Mouse (Mus musculus) brain, adult 2 months (tissue): ENCODE results near the gene Krtap4-13.
"Not testable (repeated sequence)": the region's sequence is repeated elsewhere in the genome, so short reads cannot be mapped to it uniquely, and the experiment has no call there.

ENCODE experiments used
- DNase-seq: peaks from one replicate; pipeline ENCODE4 v3.0.0; 2011; ENCODE audit warnings: low read depth, low spot score

The Krtap4-13 gene

GRCm38 (mm10) chr11:99809792-99810191 is at the start of gene Krtap4-13:
Krtap4-13 (minus strand) TSS chr11:99809892.
- DNase-seq: not testable (repeated sequence)

- peak; percentile 12 for DNase-seq
Observed at GRCm38 (mm10) chr11:99858761-99859160, 49.1 kb upstream of the Krtap4-13 start.

GRCm38 (mm10) chr11:99857617-99858016 is 47.9 kb upstream of the Krtap4-13 start, which contains the start of gene Gm11568:
Gm11568 (plus strand) TSS chr11:99857917.
- DNase-seq: no peak

DNA sequence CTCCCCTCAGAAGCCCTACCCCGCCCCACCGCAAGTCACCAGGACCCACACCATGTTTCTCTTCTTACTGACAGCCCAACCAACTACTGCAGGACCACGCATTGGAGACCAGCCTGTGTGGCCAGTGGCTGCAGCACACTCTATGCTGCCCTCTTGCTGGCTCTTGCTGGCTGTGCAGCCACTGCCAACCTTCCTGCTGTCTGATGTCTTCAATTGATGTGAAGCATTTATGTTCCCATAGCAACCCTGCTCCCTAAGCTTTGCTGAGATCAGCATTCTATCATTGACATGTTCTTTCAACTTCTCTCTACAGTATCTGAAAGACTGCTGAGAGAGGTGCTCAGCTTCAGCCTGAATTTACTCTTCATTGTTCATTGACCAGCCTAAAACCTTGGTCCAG is 44.4 kb upstream of the Krtap4-13 start:
- peak; percentile 27 for DNase-seq

GRCm38 (mm10) chr11:99851508-99851907 is 41.8 kb upstream of the Krtap4-13 start, which contains the start of gene Krtap4-16:
Krtap4-16 (minus strand) TSS chr11:99851608.
- no peak for DNase-seq

- DNase-seq: no peak
Observed at GRCm38 (mm10) chr11:99846746-99847145, 37.1 kb upstream of the Krtap4-13 start.

- DNase-seq: no peak
Observed at GRCm38 (mm10) chr11:99842185-99842584, 32.5 kb upstream of the Krtap4-13 start.

DNA sequence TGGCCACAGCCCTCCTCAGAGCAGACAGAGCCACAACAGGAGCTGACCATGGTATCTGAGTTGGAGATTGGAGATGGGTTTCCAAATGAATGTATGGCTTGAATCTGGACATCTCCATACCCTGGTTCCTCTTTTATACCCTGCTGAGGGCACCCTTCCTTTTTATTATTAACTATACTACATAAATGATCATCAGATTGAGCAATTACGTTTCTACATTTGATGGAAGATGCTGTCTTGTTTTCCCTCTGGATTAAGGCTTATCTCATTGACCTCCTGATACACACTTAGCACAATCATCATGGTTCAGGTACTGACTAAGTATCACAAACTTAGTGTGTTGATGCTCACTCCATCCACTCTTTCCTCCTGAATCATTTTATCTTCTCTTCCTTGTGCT is 28.3 kb upstream of the Krtap4-13 start, which contains the start of gene 2300003K06Rik:
Gene 2300003K06Rik (minus strand): TSS at position 101 of the 400 bp plus-strand sequence.
- DNase-seq: no peak

- DNase-seq: not testable (repeated sequence)
Observed at GRCm38 (mm10) chr11:99815566-99815965, 5.9 kb upstream of the Krtap4-13 start, which contains the start of gene Gm11564. Gm11564 (minus strand) TSS chr11:99815666.

GRCm38 (mm10) chr11:99804346-99804745 is 5.3 kb downstream of the Krtap4-13 start, which contains the start of gene Gm11554:
Gm11554 (minus strand) TSS chr11:99804446.
- not testable (repeated sequence) for DNase-seq

DNA sequence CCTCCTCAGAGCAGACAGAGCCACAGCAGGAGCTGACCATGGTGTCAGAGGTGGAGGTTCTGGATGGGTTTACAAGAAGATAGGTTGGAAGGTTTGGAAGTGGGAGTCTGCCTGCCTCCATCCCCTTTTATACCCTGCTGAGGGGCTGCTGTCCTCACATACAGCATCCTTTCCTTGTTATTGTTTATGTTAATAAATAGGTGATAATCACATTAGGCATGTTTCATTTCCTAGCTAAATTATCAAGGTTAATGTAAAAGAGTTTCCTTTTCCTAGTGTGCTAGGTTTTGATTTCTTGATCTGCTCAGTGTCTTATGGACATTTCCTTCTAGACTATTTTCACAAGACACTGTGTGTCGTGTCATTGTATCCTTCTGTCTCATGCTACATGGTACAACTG is 10.9 kb downstream of the Krtap4-13 start, which contains the start of gene Gm11569:
Gene Gm11569 (minus strand): TSS at position 101 of the 400 bp plus-strand sequence.
- not testable (repeated sequence) for DNase-seq

GRCm38 (mm10) chr11:99793367-99793766 is 16.3 kb downstream of the Krtap4-13 start, which contains the start of gene Gm11596:
Gm11596 (minus strand) TSS chr11:99793467.
- DNase-seq: no peak

DNA sequence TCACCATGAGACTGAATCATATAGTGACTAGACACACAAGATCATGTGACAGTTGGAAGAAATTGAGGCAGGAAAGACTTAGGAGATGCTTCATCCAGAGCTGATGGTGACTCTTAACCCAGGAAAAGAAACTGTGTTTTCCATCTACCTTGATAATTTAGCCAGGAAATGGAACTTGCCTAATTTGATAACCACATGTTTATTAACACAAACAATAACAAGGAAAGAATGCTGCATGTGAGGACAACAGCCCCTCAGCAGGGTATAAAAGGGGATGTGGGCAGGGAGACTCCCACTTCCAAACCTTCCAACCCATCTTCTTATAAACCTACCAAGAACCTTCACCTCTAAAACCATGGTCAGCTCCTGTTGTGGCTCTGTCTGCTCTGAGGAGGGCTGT is 24.8 kb downstream of the Krtap4-13 start, which contains the start of gene Krtap4-9:
Gene Krtap4-9 (plus strand): TSS at position 301 of the 400 bp plus-strand sequence.
- not testable (repeated sequence) for DNase-seq

DNA sequence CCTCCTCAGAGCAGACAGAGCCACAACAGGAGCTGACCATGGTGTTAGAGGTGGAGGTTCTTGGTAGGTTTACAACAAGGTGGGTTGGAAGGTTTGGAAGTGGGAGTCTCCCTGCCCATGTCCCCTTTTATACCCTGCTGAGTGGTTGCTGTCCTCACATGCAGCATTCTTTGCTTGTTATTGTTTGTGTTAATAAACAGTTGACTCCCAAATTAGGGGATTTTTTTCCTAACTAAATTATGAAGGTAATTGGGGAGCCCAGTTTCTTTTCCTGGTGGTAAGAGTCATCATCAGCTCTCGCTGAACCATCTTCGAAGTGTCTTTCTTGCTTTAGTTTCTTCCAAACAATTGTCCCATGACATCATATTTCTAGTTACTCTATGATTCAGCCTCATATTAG is 29.1 kb downstream of the Krtap4-13 start, which contains the start of gene Krtap4-8:
Gene Krtap4-8 (minus strand): TSS at position 101 of the 400 bp plus-strand sequence.
- no peak for DNase-seq

- DNase-seq: no peak
Observed at GRCm38 (mm10) chr11:99778401-99778800, 31.3 kb downstream of the Krtap4-13 start.

GRCm38 (mm10) chr11:99772813-99773212 is 36.9 kb downstream of the Krtap4-13 start, which contains the start of gene Gm11595:
Gm11595 (minus strand) TSS chr11:99772913.
- not testable (repeated sequence) for DNase-seq

DNA sequence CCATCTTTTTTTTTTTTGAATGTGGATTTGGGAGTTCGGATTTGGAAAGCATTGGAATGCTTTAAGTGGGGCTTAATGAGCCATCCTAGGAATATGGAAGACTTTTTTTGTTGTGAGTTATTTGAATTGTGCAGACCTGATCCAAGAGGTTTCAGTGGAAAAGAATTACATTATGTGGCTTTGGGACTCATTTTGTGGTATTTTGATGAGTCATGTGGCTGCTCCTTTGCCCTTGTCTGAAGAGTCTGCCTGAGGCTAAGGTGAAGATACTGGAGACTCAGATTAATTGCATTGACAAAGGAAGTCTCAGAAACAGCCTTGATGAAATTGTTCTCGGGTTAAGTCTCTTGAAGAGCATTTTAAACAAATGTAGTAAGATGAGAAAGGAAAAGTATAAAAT is 41.3 kb downstream of the Krtap4-13 start:
- no peak for DNase-seq
